Mouse (Mus musculus) retina, postnatal 7 days (tissue): Measurements from ENCODE around the gene Cd200r4.

ENCODE experiments used
- DNase-seq: peaks from one replicate; pipeline ENCODE4 v3.0.0-alpha.2; 2012; ENCODE audit warnings: low read depth, low spot score

Gene Cd200r4

GRCm38 (mm10) chr16:44875178-44875577 lies 63.6 kb downstream of the Cd200r4 start:
- DNase-seq = no peak

- DNase-seq = no peak
Observed at GRCm38 (mm10) chr16:44876625-44877024, 65.1 kb downstream of the Cd200r4 start.

- DNase-seq = no peak
Observed at GRCm38 (mm10) chr16:44877595-44877994, 66.1 kb downstream of the Cd200r4 start.
